Mouse (Mus musculus) ES-E14 (cell line): Measurements from ENCODE around the gene Arih2. TPM values are rescaled to one million over a fixed set of nuclear protein-coding genes. Genes with fewer than 3 reads are reported as not detected.

Experiments used
- DNase-seq: peaks from one replicate; pipeline ENCODE4 v3.0.0-alpha.2; 2013; ENCODE audit warnings: low read depth, low spot score
- H3K27ac ChIP-seq: 2 replicates; pipeline ENCODE4 v1.5.1; 2012; ENCODE audit warnings: low read depth, mild to moderate bottlenecking, low read length, moderate library complexity, mixed read lengths; ENCODE audit not compliant: poor library complexity, insufficient read depth, severe bottlenecking
- H3K36me3 ChIP-seq: 2 replicates; pipeline ENCODE4 v1.6.1; 2012; ENCODE audit warnings: mild to moderate bottlenecking, low read length, moderate library complexity, mixed read lengths; ENCODE audit not compliant: control insufficient read depth, poor library complexity, insufficient read depth, severe bottlenecking
- H3K4me1 ChIP-seq, 2 experiments: fragments of 150-350 bp in 1 of 2; sonication (generic) in 1 of 2; 2 replicates each; pipeline ENCODE4 v1.6.1; 2012; ENCODE audit warnings: low read length in 2 of 2, mild to moderate bottlenecking in 1 of 2, mixed read lengths in 1 of 2; ENCODE audit not compliant: control insufficient read depth in 2 of 2, insufficient read depth in 2 of 2, poor library complexity in 1 of 2
- H3K4me3 ChIP-seq, 2 experiments: fragments of 150-350 bp in 1 of 2; sonication (generic) in 1 of 2; 2 replicates each; pipeline ENCODE4 v1.5.1; 2012; ENCODE audit warnings: low read length in 2 of 2, low read depth in 1 of 2, mild to moderate bottlenecking in 1 of 2, mixed read lengths in 1 of 2; ENCODE audit not compliant: insufficient read depth in 1 of 2, poor library complexity in 1 of 2, severe bottlenecking in 1 of 2
- H3K9ac ChIP-seq: 2 replicates; pipeline ENCODE4 v1.6.1; 2012; ENCODE audit warnings: low read depth, mild to moderate bottlenecking, low read length, mixed read lengths; ENCODE audit not compliant: poor library complexity, insufficient read depth, severe bottlenecking
- H3K9me3 ChIP-seq: fragments of 150-350 bp; sonication (generic); 2 replicates; pipeline ENCODE4 v1.6.1; 2012; ENCODE audit warnings: low read depth, mild to moderate bottlenecking, low read length; ENCODE audit not compliant: control insufficient read depth, insufficient read depth
- CHD2 ChIP-seq: IDR thresholded peaks from 2 replicates; pipeline ENCODE4 v1.6.1; 2014; ENCODE audit warnings: mild to moderate bottlenecking, low read depth, low read length, inconsistent platforms
- HCFC1 ChIP-seq: IDR thresholded peaks from 2 replicates; pipeline ENCODE4 v1.6.1; 2012; ENCODE audit warnings: low read length, inconsistent platforms, borderline replicate concordance; ENCODE audit not compliant: insufficient read depth
- MAFK ChIP-seq: IDR thresholded peaks from 2 replicates; pipeline ENCODE4 v1.6.1; 2014; ENCODE audit warnings: mild to moderate bottlenecking, low read depth, low read length, inconsistent platforms; ENCODE audit not compliant: insufficient read depth
- ZC3H11A ChIP-seq: IDR thresholded peaks from 2 replicates; pipeline ENCODE4 v1.6.1; 2012; ENCODE audit warnings: low read depth, mild to moderate bottlenecking, inconsistent platforms, low read length, borderline replicate concordance
- ZNF384 ChIP-seq: IDR thresholded peaks from 2 replicates; pipeline ENCODE4 v1.6.1; 2012; ENCODE audit warnings: low read depth, low read length, inconsistent platforms
- in situ Hi-C, 2 experiments: fragments of 600-800 bp; cut with MboI; formaldehyde crosslinking; loops; one replicate each; pipeline ENCODE4 v1.15.1; 2025; ENCODE audit warnings: low sequenced_read_pairs in 2 of 2, inconsistent platforms in 1 of 2; ENCODE audit not compliant: unreplicated experiment in 2 of 2
- total RNA-seq: library from RNA; depleted of rRNA; stranded (reverse); fragments of 300-350 nt; gene quantifications from 2 replicates; pipeline ENCODE4 v1.2.3, GENCODE M21; 2012

Gene Arih2
- total RNA-seq, 1 experiment: 128 TPM

DNA sequence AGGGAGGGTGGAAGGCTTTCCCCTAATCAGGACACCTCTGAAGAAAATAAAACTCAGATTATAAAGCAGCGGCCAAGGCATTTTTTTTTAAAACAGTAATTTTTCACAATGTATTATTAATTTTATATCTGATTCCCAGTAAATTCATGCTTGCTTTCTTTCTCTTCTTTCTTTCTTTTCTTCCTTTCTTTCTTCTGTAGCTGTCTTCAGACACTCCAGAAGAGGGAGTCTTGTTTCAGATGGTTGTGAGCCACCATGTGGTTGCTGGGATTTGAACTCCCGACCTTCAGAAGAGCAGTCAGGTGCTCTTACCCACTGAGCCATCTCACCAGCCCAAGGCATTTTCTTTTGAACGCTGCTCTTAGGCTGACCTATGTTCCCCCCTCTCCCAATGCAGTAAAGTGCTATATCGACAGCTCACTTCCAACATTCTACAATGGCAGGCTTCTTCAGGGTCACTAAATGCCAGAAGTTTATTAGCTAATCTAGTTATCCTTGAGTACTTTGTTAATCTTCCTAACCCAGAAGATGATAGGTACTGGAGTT is 50.1 kb downstream of the Arih2 start:
- DNase-seq: no peak
- H3K9me3 ChIP-seq: no peaks in the 10 kb centered on the region
- in situ Hi-C loops: no loop called here
- peaks cover 11% of the 10 kb centered on the region for H3K36me3 ChIP-seq
- H3K4me3 ChIP-seq: no peak overlapping the region
- H3K4me1 ChIP-seq: peaks cover 2 to 7% of the 10 kb centered on the region in 2 experiments; a peak in 2 of 4 replicates
- no peak for TF ChIP-seq HCFC1
- no peak for TF ChIP-seq MAFK
- H3K27ac ChIP-seq: no peak overlapping the region
- H3K9ac ChIP-seq: no peak overlapping the region

DNA sequence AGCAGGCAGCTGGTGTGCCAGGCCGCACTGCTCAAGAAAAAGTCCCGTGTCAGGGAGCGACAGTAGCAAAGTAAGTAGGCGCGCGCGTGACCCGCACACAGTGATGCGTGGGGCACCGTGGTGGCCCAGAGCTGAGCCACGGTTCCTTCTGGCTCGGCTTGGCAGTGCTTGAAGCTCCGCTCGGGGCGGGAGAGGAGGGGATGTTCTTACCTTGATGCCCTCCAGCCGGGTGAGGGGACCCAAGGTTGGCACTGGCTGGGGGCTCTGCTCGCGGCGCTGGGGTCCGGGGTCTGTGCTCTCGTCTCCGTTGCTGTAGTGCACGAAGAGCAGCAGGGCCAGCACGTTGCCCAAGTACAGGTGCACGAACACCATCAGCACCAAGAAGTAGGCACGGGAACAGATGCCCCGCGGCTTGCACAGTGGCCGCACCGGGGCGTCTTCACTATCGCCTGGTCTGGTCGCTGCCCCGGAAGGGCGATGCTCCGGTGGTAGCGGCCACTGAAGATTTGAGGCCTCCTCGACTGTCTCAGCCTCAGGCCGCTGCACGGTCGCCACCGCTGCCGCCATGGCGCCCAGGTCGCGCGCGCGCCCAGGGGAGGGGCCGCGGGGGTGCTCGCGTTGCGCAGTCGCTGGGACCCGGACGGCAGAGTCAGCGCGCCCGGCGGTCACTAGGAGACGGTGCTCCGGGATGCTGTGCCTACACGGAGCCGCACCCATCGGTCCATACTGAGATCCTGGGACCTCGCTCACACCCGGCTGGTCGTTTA is 52.0 kb downstream of the Arih2 start, which contains the start of gene P4htm:
TSS of gene P4htm (minus strand) at position 670 of the 767 bp plus-strand sequence.
- Histone ChIP-seq H3K9me3 (no peaks in the 10 kb centered on the region), H3K36me3 (no peaks in the 10 kb centered on the region), H3K4me1 (peaks cover 2 to 7% of the 10 kb centered on the region in 2 experiments; a peak in 1 of 4 replicates), H3K4me3 (peak within 1 kb of the TSS; percentile 74 to 84), H3K9ac (peak within 1 kb of the TSS; percentile 69), H3K27ac (no peak within 1 kb of the TSS)
- DNase-seq: no peak
- in situ Hi-C loops: no loop called here
- TF ChIP-seq HCFC1 (no peak), CHD2 (no peak), MAFK (no peak), ZNF384 (no peak), ZC3H11A (no peak)

DNA sequence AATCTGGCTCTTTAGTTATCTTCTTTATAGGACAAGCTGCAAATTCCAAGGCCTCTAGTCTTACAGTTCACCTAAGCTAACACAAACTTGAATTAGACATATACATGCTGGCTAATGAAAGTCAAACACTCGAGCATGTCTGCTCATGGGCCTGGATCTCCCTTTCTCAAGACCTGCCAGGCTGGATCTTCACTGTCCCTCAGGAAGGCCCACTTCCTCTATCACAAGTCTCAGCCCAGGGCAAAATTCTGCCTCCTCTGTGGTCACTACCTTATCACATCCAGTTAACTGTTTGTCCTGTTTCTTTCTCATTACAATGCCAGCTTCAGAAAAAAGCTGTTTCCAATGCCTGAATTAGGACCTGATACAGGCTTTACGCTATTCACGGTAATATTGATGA is 54.8 kb downstream of the Arih2 start:
- in situ Hi-C loops: no loop called here
- Histone ChIP-seq H3K4me3 (no peak overlapping the region), H3K9ac (no peak overlapping the region), H3K4me1 (peaks cover 0 to 6% of the 10 kb centered on the region in 2 experiments; a peak in 2 of 4 replicates), H3K27ac (no peak overlapping the region), H3K36me3 (no peaks in the 10 kb centered on the region), H3K9me3 (no peaks in the 10 kb centered on the region)
- no peak for TF ChIP-seq ZC3H11A
- no peak for TF ChIP-seq MAFK
- TF ChIP-seq CHD2: no peak
- TF ChIP-seq ZNF384: no peak
- TF ChIP-seq HCFC1: no peak
- DNase-seq: no peak

DNA sequence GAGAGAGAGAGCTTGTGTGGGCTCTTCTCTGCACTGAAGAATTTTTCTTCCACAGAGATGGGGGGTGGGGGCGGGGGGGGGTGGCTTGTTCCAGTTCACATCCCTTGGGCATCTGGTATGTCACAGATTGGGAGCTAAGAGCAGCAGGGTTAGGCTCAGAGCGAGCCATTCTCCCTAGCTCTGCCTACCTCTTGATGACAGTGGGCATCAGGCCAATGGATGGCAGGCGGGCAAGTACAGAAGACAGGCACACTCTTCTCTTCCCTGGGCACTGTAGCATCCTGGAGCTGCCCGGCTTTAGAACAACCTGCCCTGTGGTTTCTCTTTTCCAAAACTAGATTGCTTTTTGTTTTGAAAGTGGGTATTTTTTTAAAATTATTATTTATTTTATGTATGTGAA is 57.7 kb downstream of the Arih2 start:
- Histone ChIP-seq H3K4me1 (peaks cover 5 to 23% of the 10 kb centered on the region in 2 experiments), H3K4me3 (no peak overlapping the region), H3K9ac (no peak overlapping the region), H3K9me3 (no peaks in the 10 kb centered on the region), H3K36me3 (no peaks in the 10 kb centered on the region), H3K27ac (no peak overlapping the region)
- DNase-seq: no peak
- in situ Hi-C loops: no loop called here
- TF ChIP-seq CHD2 (no peak), ZNF384 (no peak), ZC3H11A (no peak), MAFK (no peak), HCFC1 (no peak)

DNA sequence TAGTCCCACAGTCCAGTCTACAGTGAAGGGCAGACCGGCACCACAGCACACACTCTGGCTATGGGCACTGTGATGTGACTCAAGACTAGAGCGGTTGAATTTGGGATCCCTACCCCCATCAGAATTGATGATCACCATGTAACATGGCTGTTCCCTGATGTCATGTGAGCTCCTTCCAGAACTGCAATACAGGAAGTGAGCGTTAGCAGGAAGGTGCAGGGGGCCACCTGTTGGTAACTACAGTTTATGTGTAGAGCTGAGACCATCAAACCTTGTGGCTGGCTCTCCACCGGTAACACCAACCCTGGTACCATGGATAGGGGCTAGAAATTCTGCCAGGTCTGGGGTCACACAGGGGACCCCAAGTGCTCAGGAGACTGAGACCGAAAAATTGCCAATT is 60.0 kb downstream of the Arih2 start:
- no peaks in the 10 kb centered on the region for H3K36me3 ChIP-seq
- H3K4me1 ChIP-seq: peaks cover 8 to 25% of the 10 kb centered on the region in 2 experiments
- TF ChIP-seq MAFK: no peak
- TF ChIP-seq HCFC1: no peak
- no peak for TF ChIP-seq ZC3H11A
- TF ChIP-seq ZNF384: no peak
- no peak for TF ChIP-seq CHD2
- H3K27ac ChIP-seq: no peak overlapping the region
- H3K9ac ChIP-seq: no peak overlapping the region
- in situ Hi-C loops: no loop called here
- no peak overlapping the region for H3K4me3 ChIP-seq
- H3K9me3 ChIP-seq: no peaks in the 10 kb centered on the region
- DNase-seq: no peak
